Mouse (Mus musculus): Measurements from ENCODE around the gene Snrpc. TPM values are rescaled to one million over a fixed set of nuclear protein-coding genes. Genes with fewer than 3 reads are reported as not detected.

The Snrpc gene
- total and polyA plus RNA-seq, 3 experiments: 121 to 575 (median 127) TPM

GRCm38 (mm10) chr17:27804156-27804690 lies 33.7 kb upstream of the Snrpc start:
- no peak overlapping the region for H3K4me3 ChIP-seq (ENCODE audit: low read depth, low read length)
- DNase-seq (ENCODE audit: low spot score) (no peak), ATAC-seq (ENCODE audit: extremely low read depth, insufficient number of reproducible peaks, low FRiP score, poor library complexity, severe bottlenecking) (no peak)
- peaks cover 59% of the 10 kb centered on the region for H3K36me3 ChIP-seq (replicated peaks)
- TF ChIP-seq TAL1 (conservative IDR thresholded peaks at IDR 0.05; ENCODE audit: low read depth, low read length) (no peak), CTCF (IDR thresholded peaks at IDR 0.05; ENCODE audit: low read depth, low read length) (no peak), GATA2 (IDR thresholded peaks at IDR 0.05; ENCODE audit: borderline replicate concordance, low read depth, low read length) (no peak), GATA1 (IDR thresholded peaks at IDR 0.05; ENCODE audit: borderline replicate concordance, low read length) (no peak), POLR2AphosphoS5 (IDR thresholded peaks at IDR 0.05; ENCODE audit: insufficient replicate concordance, low read depth, low read length) (no peak)
- H3K27me3 ChIP-seq (ENCODE audit: insufficient read depth, low read length): no peaks in the 10 kb centered on the region
- H3K9me3 ChIP-seq (replicated peaks): 0 out of 2 replicates have a peak, but pooled peaks cover 2% of the 10 kb centered on the region
- H3K4me1 ChIP-seq (ENCODE audit: insufficient read depth, low read depth, low read length): peaks cover 65% of the 10 kb centered on the region

GRCm38 (mm10) chr17:27804803-27805770 lies 32.9 kb upstream of the Snrpc start:
- Histone ChIP-seq H3K4me1 (ENCODE audit: insufficient read depth, low read depth, low read length) (peaks cover 58% of the 10 kb centered on the region), H3K9me3 (replicated peaks) (0 out of 2 replicates have a peak, but pooled peaks cover 2% of the 10 kb centered on the region), H3K27me3 (ENCODE audit: insufficient read depth, low read length) (no peaks in the 10 kb centered on the region), H3K4me3 (ENCODE audit: low read depth, low read length) (peak overlapping the region; percentile 9; the same call in 1 of the 2 replicates), H3K36me3 (replicated peaks) (peaks cover 59% of the 10 kb centered on the region)
- no peak for TF ChIP-seq GATA1 (IDR thresholded peaks at IDR 0.05; ENCODE audit: borderline replicate concordance, low read length)
- TF ChIP-seq CTCF (IDR thresholded peaks at IDR 0.05; ENCODE audit: low read depth, low read length): no peak
- no peak for TF ChIP-seq TAL1 (conservative IDR thresholded peaks at IDR 0.05; ENCODE audit: low read depth, low read length)
- no peak for TF ChIP-seq GATA2 (IDR thresholded peaks at IDR 0.05; ENCODE audit: borderline replicate concordance, low read depth, low read length)
- no peak for TF ChIP-seq POLR2AphosphoS5 (IDR thresholded peaks at IDR 0.05; ENCODE audit: insufficient replicate concordance, low read depth, low read length)
- ATAC-seq (ENCODE audit: extremely low read depth, insufficient number of reproducible peaks, low FRiP score, poor library complexity, severe bottlenecking): no peak
- peak; percentile 19 for DNase-seq (ENCODE audit: low spot score)

GRCm38 (mm10) chr17:27807542-27808078 lies 30.3 kb upstream of the Snrpc start:
- no peaks in the 10 kb centered on the region for H3K27me3 ChIP-seq (ENCODE audit: insufficient read depth, low read length)
- peaks cover 74% of the 10 kb centered on the region for H3K36me3 ChIP-seq (replicated peaks)
- no peaks in the 10 kb centered on the region for H3K9me3 ChIP-seq (replicated peaks)
- peaks cover 45% of the 10 kb centered on the region for H3K4me1 ChIP-seq (ENCODE audit: insufficient read depth, low read depth, low read length)
- H3K4me3 ChIP-seq (ENCODE audit: low read depth, low read length): no peak overlapping the region
- TF ChIP-seq TAL1 (conservative IDR thresholded peaks at IDR 0.05; ENCODE audit: low read depth, low read length) (no peak), GATA1 (IDR thresholded peaks at IDR 0.05; ENCODE audit: borderline replicate concordance, low read length) (no peak), POLR2AphosphoS5 (IDR thresholded peaks at IDR 0.05; ENCODE audit: insufficient replicate concordance, low read depth, low read length) (no peak), GATA2 (IDR thresholded peaks at IDR 0.05; ENCODE audit: borderline replicate concordance, low read depth, low read length) (no peak), CTCF (IDR thresholded peaks at IDR 0.05; ENCODE audit: low read depth, low read length) (no peak)
- no peak for ATAC-seq (ENCODE audit: extremely low read depth, insufficient number of reproducible peaks, low FRiP score, poor library complexity, severe bottlenecking)
- DNase-seq (ENCODE audit: low spot score): no peak

- DNase-seq (ENCODE audit: low spot score) (no peak), ATAC-seq (ENCODE audit: extremely low read depth, insufficient number of reproducible peaks, low FRiP score, poor library complexity, severe bottlenecking) (no peak)
- TF ChIP-seq CTCF (IDR thresholded peaks at IDR 0.05; ENCODE audit: low read depth, low read length) (no peak), POLR2AphosphoS5 (IDR thresholded peaks at IDR 0.05; ENCODE audit: insufficient replicate concordance, low read depth, low read length) (no peak), GATA1 (IDR thresholded peaks at IDR 0.05; ENCODE audit: borderline replicate concordance, low read length) (no peak), TAL1 (conservative IDR thresholded peaks at IDR 0.05; ENCODE audit: low read depth, low read length) (no peak), GATA2 (IDR thresholded peaks at IDR 0.05; ENCODE audit: borderline replicate concordance, low read depth, low read length) (no peak)
- Histone ChIP-seq H3K4me1 (ENCODE audit: insufficient read depth, low read depth, low read length) (peaks cover 29% of the 10 kb centered on the region; the same call in 1 of the 2 replicates), H3K4me3 (ENCODE audit: low read depth, low read length) (no peak overlapping the region), H3K36me3 (replicated peaks) (peaks cover 70% of the 10 kb centered on the region), H3K9me3 (replicated peaks) (no peaks in the 10 kb centered on the region), H3K27me3 (ENCODE audit: insufficient read depth, low read length) (no peaks in the 10 kb centered on the region)
Observed at GRCm38 (mm10) chr17:27810569-27811331, 27.2 kb upstream of the Snrpc start.

- no peaks in the 10 kb centered on the region for H3K9me3 ChIP-seq (replicated peaks)
- DNase-seq (ENCODE audit: low spot score) (no peak), ATAC-seq (ENCODE audit: extremely low read depth, insufficient number of reproducible peaks, low FRiP score, poor library complexity, severe bottlenecking) (no peak)
- TF ChIP-seq GATA2 (IDR thresholded peaks at IDR 0.05; ENCODE audit: borderline replicate concordance, low read depth, low read length): no peak
- TF ChIP-seq GATA1 (IDR thresholded peaks at IDR 0.05; ENCODE audit: borderline replicate concordance, low read length): no peak
- no peak for TF ChIP-seq TAL1 (conservative IDR thresholded peaks at IDR 0.05; ENCODE audit: low read depth, low read length)
- TF ChIP-seq POLR2AphosphoS5 (IDR thresholded peaks at IDR 0.05; ENCODE audit: insufficient replicate concordance, low read depth, low read length): no peak
- TF ChIP-seq CTCF (IDR thresholded peaks at IDR 0.05; ENCODE audit: low read depth, low read length): no peak
- peaks cover 19% of the 10 kb centered on the region; the same call in 1 of the 2 replicates for H3K4me1 ChIP-seq (ENCODE audit: insufficient read depth, low read depth, low read length)
- H3K4me3 ChIP-seq (ENCODE audit: low read depth, low read length): no peak overlapping the region
- peaks cover 67% of the 10 kb centered on the region for H3K36me3 ChIP-seq (replicated peaks)
- no peaks in the 10 kb centered on the region for H3K27me3 ChIP-seq (ENCODE audit: insufficient read depth, low read length)
Observed at GRCm38 (mm10) chr17:27811980-27812379, 26.0 kb upstream of the Snrpc start.

All from G1E (cell line).